Mouse (Mus musculus): ENCODE measurements around the gene Sema5b. TPM values are rescaled to one million over a fixed set of nuclear protein-coding genes. Genes with fewer than 3 reads are reported as not detected.

The Sema5b gene
- polyA plus RNA-seq, 1 experiment: not detected

GRCm38 (mm10) chr16:35577181-35577941 lies 36.4 kb downstream of the Sema5b start:
- TF ChIP-seq GATA1 (IDR thresholded peaks at IDR 0.05; ENCODE audit: low read length): no peak

GRCm38 (mm10) chr16:35581299-35581698 lies 40.4 kb downstream of the Sema5b start:
- no peak for TF ChIP-seq GATA1 (IDR thresholded peaks at IDR 0.05; ENCODE audit: low read length)

GRCm38 (mm10) chr16:35583551-35584080 lies 42.7 kb downstream of the Sema5b start:
- TF ChIP-seq GATA1 (IDR thresholded peaks at IDR 0.05; ENCODE audit: low read length): no peak

GRCm38 (mm10) chr16:35585126-35585694 lies 44.3 kb downstream of the Sema5b start:
- no peak for TF ChIP-seq GATA1 (IDR thresholded peaks at IDR 0.05; ENCODE audit: low read length)

- TF ChIP-seq GATA1 (IDR thresholded peaks at IDR 0.05; ENCODE audit: low read length): no peak
Measured at GRCm38 (mm10) chr16:35587046-35587779, 46.3 kb downstream of the Sema5b start.

- TF ChIP-seq GATA1 (IDR thresholded peaks at IDR 0.05; ENCODE audit: low read length): no peak
Measured at GRCm38 (mm10) chr16:35587866-35588465, 47.0 kb downstream of the Sema5b start.

- no peak for TF ChIP-seq GATA1 (IDR thresholded peaks at IDR 0.05; ENCODE audit: low read length)
Measured at GRCm38 (mm10) chr16:35588731-35589151, 47.8 kb downstream of the Sema5b start.

- TF ChIP-seq GATA1 (IDR thresholded peaks at IDR 0.05; ENCODE audit: low read length): no peak
Measured at GRCm38 (mm10) chr16:35591756-35592155, 50.8 kb downstream of the Sema5b start.

GRCm38 (mm10) chr16:35592274-35593065 lies 51.5 kb downstream of the Sema5b start:
- TF ChIP-seq GATA1 (IDR thresholded peaks at IDR 0.05; ENCODE audit: low read length): no peak

- no peak for TF ChIP-seq GATA1 (IDR thresholded peaks at IDR 0.05; ENCODE audit: low read length)
Measured at GRCm38 (mm10) chr16:35593474-35593873, 52.5 kb downstream of the Sema5b start.

GRCm38 (mm10) chr16:35596241-35596640 lies 55.3 kb downstream of the Sema5b start:
- TF ChIP-seq GATA1 (IDR thresholded peaks at IDR 0.05; ENCODE audit: low read length): no peak

- TF ChIP-seq GATA1 (IDR thresholded peaks at IDR 0.05; ENCODE audit: low read length): no peak
Measured at GRCm38 (mm10) chr16:35596661-35597350, 55.9 kb downstream of the Sema5b start.

GRCm38 (mm10) chr16:35597991-35598390 lies 57.0 kb downstream of the Sema5b start:
- TF ChIP-seq GATA1 (IDR thresholded peaks at IDR 0.05; ENCODE audit: low read length): no peak

GRCm38 (mm10) chr16:35598802-35599201 lies 57.9 kb downstream of the Sema5b start:
- no peak for TF ChIP-seq GATA1 (IDR thresholded peaks at IDR 0.05; ENCODE audit: low read length)
